Mouse (Mus musculus) thymus, adult 2 months (tissue): ENCODE data around the gene Pth1r.

Source experiments
- CTCF ChIP-seq: fragments of 200-500 bp; IDR thresholded peaks from 2 replicates; pipeline ENCODE4 v1.5.1; 2012; ENCODE audit warnings: mild to moderate bottlenecking, control low read depth, low read length, moderate library complexity, borderline replicate concordance; ENCODE audit not compliant: control insufficient read depth, poor library complexity, insufficient read depth; ENCODE audit errors: extremely low read depth
- POLR2A ChIP-seq: fragments of 200-500 bp; IDR thresholded peaks from 2 replicates; pipeline ENCODE4 v1.6.1; 2012; ENCODE audit warnings: mild to moderate bottlenecking, low read length, control low read depth, moderate library complexity; ENCODE audit not compliant: control insufficient read depth, poor library complexity, insufficient read depth; ENCODE audit errors: extremely low read depth

- TF ChIP-seq POLR2A (no peak), CTCF (no peak)
These were observed 20.1 kb downstream of the Pth1r start for GRCm38 (mm10) chr9:110726867-110727266.
